Mouse (Mus musculus) E14TG2a.4 (cell line): Measurements from ENCODE around the gene Aifm1.

ENCODE experiments used
- CTCF ChIP-seq: conservative IDR thresholded peaks from 2 replicates; pipeline ENCODE4 v1.5.1; 2014; ENCODE audit warnings: low read length
- NANOG ChIP-seq: IDR thresholded peaks from 2 replicates; pipeline ENCODE4 v1.6.1; 2014; ENCODE audit warnings: borderline replicate concordance, low read length, mixed read lengths

DNA sequence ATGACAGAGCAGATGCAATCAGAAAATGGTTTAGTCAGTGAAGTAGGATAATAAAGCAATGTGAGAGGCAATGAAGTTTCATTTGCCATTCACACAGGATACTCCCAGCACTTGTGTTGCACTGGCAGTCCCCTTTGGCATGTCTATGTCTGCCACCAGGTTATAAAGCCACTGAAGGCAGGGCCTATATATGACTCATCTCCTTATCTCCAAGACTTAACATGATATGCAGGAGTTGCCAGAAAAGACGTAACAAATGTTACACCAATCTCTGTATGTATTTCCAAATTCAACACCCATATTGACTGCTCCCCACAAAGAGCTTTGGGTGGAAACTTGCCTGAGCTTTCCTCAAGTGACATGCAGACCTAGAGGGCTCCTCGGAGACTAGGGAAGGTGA, 47.2 kb downstream of the Aifm1 start:
- TF ChIP-seq CTCF = no peak
- no peak for TF ChIP-seq NANOG
